Mouse (Mus musculus): Measurements from ENCODE around the gene Atad2b.
A peak's percentile ranks its signal among the peaks of the same experiment; 100 is the strongest.
"Not testable (repeated sequence)": the region's sequence is repeated elsewhere in the genome, so short reads cannot be mapped to it uniquely, and the experiment has no call there.

Gene Atad2b

DNA sequence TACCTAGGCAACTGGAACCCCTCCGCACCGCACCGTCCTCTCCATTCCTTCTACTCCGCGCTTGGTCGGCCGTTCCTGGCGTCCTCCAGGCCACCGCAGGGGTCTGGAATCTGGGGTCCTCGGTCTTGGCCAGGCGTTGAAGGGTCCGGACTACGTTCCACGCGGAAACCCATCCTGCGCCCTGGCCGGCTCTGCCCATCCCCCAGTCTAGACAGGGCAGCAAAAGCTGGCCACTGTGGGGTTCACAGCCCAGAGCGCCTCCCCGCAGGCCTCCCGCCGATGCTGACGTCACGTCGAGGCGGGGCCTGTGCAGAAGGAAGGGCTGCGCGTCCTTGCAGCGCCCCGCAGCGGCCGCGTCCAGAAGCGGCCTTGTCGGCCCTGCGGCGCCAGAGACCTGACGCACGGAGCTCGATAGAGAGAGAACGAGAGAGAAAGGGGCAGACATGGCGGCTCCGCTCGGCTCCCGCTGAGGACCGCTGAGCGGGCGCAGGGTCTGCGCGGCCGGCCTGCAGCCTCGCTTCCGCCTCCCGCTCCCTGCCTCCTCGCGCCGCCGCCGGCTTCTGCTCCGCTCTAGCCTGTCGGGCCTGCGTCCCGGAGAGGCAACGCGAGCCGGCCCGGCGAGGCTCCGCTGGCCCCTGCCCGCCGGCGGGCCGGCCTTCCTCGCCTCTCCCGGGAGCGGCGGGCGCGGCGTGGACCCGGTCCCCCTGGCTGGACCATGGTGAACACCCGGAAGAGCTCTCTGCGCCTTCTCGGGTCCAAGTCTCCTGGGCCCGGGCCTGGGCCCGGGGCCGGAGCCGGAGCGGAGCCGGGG, at the start of gene Atad2b:
Gene Atad2b, plus strand, starts transcription at position 360 of the 811 bp plus-strand sequence.
- DNase-seq: peak; percentile 95 to 99

DNA sequence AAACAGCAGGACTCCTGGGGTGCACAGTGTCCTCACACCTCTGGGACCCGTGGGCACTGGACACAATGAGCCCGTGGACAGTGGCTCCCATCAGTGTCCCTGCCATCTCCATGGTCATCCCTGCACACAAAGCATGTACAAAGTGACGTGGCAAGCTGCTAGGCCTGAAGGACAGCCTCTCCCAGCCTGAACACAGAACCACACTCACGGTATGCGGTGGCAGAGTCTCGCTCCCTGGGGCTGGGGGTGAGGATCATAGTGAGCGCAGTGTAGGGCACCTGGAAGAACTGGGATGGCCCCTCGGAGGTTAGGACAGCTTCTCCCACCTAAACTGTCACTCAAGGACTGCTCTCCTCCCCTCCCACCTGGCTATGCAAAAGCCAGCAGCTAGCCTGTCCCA, 48.2 kb upstream of the Atad2b start:
- DNase-seq: no peak

DNA sequence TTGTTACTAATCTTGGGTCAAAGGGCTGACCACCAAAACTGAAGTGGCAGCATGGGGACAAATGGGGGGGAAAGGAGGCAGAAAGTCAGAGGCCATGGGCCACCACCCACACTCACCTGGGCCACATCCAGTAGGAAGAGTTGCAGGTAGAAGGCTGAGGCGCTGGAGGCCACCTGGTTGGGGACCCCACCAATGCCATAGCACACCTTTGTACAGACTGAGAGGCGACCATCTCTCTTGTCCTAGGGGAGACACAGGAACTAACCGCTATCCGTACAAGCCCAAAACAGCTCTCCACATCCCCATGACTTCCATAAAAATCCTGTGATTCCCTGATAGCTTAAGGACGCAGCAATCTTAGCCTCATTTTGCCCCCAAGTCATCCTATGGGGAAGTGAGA, 45.9 kb upstream of the Atad2b start:
- no peak for DNase-seq

DNA sequence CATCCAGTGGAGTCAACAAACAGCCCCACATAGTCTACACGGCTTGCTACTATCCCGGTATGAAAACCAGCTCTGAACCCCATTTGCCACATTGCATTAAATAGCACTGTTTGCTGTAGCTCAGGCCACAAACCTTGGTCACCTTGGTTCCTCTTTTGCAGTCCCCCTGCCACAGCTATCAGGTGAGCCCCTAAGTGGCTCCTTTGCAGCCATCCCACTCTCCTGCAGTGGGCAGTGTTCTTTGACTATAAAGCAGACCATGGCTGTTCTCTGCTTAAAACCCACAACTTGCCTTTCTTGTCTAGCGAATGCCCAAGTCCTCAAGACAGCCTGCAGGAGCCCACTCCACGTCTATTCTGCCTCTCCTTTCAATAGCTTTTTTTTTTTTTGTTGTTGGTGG, 44.9 kb upstream of the Atad2b start:
- no peak for DNase-seq

DNA sequence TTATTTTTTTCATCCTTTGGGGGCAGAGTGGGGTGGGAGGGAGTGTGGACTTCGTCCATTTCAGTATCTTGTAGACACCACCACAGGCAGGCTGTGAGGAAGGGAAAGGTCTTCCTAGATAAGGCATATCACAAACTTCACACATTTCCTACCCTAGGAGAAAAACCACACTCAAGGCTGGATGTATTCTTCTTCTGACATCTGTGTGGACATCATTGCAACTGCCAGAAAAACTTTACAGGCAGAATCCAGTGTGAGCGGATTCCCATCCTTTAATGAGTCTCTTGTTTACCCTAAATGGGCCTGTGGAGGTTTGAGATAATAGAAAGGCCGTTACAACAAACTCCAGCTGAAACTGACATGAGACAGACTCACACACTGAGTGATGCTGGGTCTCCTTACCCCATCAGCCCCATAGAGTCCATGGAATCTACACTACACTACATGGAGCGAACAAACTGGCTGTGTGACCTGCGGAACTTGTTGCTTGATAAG, 44.1 kb upstream of the Atad2b start:
- DNase-seq: no peak

DNA sequence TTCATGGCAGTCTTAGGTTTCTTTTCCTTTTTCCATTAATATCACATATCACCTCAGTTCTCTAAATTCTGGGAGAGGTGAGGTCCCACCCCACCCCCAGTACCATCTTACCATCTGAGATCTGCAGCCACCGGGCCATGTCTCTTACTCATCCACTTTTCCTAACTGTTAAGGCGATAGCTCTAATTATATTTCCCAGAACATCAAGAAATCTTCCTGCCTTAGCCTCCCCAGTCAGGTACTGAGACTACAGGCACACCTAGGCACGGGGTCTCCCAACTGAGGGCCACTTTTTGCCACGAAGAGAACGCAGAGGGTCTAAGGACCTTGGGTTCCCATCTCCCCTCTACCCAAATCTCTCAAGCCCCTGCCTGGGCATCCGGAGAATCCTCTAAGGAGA, 43.6 kb upstream of the Atad2b start:
- no peak for DNase-seq

DNA sequence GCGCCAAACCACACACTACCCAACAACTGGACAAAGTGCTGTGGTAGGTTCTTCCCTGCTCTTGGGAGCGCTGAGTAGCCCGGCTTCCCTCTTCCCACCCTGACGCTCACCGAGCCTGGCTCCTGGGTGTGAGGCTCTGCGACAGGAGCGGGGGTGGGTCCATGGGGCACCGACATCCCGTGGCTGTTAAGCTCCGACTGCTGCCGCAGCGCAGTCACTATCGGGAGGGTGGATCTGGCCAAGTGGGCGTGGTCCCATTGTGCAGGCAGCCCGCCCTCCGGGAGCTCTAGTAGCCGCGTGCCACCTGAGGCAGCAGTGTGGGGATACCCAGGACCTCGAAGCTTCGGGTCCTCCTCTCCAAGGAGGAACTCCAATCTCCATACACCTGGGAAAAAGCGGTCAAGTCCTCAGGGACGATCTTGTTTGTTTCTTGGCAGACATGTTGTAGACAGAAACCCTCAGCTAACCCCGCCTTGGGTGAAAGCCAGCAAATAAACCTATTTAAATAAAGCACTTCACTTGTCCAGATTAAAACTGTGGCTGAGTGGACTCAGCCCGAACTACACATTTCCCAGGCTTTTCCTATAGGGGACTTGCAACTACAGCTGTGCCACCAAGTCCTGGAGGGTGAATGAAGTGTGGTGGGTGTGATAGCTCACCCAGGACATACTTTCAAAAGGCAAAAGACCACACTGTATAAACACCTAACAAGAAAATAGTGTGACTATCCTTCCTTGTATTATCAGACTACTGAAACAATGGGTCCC, 42.8 kb upstream of the Atad2b start, which contains the start of gene Mfsd2b:
Gene Mfsd2b, minus strand, starts transcription at position 199 of the 767 bp plus-strand sequence.
- peak; percentile 83 to 89 for DNase-seq

DNA sequence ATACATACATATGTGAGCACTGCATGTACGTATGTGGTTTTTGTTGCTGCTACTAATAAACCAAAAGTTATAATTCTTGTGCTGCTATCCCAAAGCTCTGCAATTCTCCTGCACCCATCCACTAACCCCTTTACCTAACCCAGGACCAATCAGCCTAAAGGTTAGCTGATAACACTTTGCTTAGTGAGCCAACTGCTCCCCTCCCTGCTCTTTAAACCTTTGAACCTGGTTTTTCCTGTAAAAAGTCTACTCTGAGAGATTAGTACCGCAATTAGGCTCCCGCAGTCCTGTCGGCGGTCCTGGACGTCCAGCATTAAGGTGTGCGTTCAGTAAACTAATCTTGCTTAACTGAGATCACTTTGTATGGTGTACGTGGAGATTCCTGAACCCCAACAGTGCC, 41.5 kb upstream of the Atad2b start:
- DNase-seq: no peak

DNA sequence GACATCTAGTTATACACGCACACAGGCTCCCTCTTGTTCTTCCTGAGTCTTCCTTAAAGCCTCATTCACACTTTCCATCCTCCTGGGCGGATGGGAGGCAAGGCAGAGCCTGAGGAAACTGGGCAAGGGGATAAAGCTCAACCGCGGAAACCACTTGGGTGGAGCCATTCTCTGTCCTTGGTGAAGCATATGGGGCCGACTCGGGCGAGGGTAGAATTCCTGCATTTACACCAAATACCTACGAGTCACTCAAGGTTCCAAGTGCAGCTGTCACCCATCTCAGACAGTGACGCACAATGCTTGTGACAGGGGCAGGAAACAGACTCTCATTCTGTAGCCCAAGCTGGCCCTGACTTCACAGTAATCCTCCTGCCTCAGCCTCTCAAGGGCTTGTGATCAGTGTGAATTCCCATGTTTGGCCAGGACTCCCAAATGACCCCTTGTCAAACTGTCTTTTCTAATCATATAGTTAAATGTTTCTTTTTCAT, 38.8 kb upstream of the Atad2b start:
- no peak for DNase-seq

DNA sequence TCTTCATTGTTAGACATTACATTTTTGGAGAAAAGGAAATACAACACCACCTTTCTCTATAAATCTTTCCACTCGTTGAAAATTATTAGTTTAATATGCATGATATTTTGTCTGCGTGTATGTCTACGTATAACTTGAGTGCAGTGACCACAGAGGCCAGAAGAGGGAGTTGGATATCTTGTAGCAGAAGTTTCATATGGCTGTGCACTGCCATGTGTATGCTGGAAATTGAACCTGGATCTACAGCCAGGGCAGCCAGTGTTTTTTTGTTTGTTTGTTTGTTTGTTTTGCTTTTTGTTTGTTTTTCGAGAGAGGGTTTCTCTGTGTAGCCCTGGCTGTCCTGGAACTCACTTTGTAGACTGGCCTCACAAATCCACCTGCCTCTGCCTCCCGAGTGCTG, 38.1 kb upstream of the Atad2b start:
- DNase-seq: peak; percentile 27 to 69

DNA sequence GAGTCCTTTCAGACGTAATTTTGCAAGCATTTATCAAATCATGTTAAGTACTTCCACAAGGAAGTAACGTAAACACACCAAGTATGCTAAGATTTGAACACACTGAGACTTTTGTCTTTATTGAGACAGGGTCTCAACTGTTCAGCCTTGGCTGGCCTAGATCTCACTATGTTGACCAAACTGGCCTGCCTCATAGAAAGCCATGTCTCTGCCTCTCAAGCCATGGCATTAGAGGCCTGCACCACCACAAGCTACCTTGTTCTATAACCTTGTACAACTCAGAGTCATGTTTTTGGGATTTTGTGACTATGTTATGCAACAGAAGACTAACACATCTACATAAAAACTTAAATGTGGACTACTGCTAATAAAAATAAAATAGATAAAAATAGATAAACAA, 35.1 kb upstream of the Atad2b start:
- no peak for DNase-seq

DNA sequence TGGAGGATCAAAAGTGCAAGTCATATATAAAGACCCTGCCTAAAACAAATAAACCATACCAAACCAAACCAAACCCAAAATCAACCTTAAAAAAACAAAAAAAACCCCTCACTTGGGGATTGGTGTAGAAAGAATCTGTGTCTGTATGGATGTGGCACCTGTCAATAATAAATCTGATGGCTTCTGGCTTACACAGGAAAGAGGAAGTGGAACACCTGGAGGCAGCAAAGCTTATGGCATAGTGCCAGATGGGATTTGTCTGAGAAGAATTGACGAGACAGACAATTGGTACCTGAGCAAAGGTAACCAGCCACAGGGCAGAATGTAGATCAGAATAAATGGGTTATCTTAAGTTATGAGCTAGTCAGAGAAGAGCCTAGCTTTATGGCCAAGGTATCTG, 32.1 kb upstream of the Atad2b start:
- no peak for DNase-seq

DNA sequence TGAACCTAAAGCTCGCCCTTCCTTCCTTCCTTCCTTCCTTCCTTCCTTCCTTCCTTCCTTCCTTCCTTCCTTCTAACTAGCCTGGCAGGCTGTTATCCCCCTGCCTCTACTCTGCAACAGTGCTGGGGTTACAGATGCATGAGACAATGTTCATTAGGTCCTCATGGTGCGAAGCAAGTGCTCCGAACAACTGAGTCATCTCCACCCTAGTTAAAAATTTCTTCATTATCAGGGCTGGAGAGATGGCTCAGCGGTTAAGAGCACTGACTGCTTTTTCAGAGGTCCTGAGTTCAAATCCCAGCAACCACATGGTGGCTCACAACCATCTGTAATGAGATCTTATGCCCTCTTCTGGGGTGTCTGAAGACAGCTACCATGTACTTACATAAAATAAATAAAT, 30.6 kb upstream of the Atad2b start:
- DNase-seq: not testable (repeated sequence)

DNA sequence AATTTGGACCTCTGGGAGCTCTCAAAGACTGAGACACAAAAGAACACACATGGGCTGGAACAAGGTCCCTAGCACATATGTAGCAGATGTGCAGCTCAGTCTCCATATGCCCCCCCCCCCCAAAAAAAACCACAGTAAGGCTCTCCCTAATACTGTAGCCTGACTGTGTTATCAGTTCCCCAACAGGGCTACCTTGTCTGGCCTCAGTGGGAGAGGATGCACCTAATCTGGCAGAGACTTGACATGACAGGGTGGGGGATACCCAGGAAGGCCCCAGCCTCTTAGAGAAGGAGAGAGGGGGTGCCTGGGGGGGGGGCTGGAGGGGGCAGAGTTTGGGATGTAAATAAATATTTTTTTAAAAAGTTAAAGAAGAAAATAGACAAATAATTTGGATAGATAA, 28.4 kb upstream of the Atad2b start:
- DNase-seq: no peak

DNA sequence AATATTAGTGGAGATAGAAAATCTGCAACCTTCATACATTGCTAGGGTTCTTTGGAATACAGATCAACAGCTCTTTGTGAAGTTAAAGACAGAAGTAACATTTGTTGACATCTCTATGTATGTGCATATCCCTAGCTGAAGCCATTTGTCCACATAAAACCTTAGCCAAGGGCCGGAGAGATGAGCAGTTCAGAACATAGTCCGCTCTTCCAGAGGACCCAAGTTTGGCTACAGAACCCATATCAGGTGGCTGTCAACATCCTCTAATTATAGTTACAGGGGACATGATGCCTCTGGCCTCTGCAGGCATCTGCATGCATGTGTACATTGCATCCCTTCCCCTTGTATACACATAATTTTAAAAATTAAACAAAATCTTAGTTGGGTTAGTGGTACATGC, 27.9 kb upstream of the Atad2b start:
- no peak for DNase-seq

DNA sequence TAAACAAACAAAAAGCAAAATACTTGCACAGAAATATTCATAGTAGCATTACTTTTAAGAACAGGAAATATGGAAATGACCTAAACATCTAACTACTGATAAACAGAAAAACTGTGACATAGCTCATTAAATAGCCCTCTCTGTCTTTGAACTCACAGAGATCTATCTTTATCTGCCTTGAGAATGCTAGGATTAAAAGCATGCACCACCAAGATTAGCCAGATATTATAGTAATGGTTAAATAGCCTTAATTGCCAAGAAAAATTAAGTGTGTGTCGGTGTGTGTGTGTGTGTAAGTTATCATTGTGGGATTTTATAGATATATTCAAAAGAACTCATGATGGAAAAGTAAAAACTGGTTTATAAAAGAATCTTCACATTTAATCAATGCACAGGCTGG, 27.3 kb upstream of the Atad2b start:
- DNase-seq: no peak

DNA sequence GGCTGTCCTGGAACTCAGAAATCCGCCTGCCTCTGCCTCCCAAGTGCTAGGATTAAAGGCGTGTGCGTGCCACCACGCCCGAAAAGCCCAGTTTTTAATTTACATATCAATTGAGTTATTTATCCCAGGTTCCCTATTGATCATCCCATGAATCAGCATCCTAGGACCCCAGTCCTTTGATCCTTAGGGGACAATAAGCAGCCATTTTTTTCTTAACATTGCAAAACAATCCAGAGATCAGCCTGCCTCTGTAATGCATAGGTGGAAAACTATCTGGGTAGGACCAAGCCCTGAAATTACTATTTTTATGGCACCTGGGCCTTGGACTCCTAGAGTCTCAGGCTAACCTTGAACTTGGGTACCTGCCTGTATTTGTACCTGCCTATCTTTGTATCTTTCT, 19.1 kb upstream of the Atad2b start:
- DNase-seq: no peak

DNA sequence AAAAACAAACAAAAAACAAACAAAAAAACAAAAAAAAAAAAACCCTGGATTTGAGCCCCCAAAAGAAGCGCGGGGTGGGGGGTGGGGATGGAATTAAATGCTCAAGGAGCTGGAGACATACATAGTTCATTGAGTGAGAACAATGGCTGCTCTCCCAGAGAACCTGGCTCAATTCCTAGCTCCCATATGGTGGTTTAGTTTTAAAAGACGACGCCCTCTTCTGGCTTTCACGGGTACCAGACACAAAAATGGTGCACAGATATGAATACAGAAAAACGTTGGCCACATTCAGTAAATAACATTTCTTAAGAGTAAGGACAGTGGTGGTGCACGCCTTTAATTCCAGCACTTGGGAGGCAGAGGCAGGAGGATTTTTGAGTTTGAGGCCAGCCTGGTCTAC, 11.2 kb upstream of the Atad2b start:
- no peak for DNase-seq

DNA sequence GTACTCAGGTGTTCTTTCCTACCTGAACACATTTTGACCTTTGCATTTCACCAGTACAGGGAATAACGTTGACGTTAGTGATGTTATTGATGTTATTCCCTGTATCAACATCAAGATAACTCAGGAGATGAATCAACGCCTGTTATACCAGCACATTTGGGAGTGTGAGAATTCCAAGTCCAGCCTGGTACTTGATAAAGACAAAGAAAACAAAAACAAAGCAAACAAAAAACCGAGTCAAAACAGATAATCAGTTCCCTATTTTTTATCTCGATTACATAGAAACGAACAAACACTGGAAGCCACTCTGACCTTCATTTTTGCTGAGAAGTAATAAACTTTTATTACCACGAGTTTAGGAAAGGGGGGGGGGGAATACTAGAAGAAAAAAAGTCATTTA, 10.7 kb upstream of the Atad2b start:
- no peak for DNase-seq

DNA sequence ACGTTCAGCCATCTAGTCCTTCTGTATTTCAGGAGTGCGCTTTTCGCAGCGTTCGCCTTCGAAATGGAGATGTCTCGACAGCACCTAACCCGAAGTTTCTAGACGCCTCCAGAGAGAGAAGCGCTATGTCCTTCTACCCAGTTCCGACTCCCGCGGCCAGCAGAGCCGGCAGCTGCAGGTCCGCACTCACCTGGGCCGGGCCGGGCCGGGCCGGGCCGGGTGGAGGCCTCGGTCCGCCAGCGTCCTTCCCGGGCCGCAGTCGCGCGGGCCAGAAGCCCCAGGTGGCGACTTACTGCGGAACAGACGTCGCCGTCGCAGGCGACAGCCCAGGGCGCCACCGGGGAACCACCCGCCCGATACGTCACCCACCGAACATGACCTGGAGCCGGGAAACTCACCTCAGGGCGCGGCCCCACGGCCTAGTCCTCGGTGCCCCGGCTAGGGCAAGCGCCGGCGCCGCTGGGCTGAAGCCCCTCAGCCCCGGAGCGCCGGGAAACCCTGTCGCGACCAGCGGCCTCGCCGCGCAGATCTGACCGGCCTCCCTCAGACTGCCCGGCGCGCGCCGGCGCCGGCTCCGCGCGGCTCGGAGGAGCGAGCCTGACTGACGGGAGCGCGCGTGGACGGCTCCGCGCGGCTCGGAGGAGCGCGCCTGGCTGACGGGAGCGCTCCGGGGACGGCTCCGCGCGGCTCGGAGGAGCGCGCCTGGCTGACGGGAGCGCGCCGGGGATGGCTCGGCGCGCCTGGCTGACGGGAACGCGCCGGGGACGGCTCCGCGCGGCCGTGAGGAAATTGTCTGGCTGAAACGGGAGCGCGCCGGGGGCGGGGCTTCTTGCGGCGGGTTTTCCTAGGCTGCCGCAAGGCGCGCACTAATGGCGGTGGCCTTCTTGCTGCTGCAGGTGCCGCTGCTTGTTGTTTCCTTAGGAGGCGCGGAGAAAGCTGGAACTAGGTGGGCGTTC, 9.9 kb upstream of the Atad2b start, which contains the start of gene Ubxn2a:
Gene Ubxn2a, minus strand, starts transcription at position 755 of the 956 bp plus-strand sequence.
- peak; percentile 96 to 99 for DNase-seq

DNA sequence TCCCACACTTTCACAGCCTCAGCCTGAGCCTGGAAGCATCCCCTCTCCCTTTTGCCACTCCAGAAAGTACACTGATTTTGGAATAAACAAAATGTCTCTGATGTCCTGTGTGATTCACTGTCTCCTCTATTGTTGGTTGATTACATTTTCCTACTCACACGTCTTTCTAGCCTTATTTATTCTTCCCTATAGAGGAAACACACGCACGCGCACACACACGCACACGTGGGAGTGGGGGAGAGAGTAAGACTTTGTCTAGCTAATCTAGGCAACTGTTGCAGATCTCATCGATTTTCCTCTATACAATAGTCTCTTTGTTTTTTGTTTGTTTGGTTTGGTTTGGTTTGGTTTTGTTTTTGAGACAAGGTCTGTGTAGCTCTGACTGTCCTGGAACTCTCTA, 8.8 kb upstream of the Atad2b start:
- no peak for DNase-seq

DNA sequence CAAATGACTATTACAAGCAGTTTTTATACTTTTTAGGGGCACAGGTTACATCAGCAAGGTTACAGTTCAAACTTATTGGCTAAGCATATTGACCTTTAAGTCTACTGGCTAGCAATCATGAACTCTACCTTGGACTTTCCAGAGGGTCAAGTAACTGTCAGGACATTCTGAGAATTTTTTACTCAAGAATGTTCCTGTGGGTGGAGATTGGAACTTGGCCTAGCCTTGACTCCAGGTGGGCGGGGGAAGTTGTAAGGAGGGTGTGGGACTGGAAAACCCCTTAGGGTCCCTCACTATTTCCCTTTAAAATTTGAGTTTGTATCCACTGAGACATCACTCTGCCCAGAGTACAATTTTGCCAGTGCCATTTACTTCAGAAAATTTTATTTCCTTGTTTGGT, 6.7 kb upstream of the Atad2b start:
- DNase-seq: peak; percentile 42 to 54

DNA sequence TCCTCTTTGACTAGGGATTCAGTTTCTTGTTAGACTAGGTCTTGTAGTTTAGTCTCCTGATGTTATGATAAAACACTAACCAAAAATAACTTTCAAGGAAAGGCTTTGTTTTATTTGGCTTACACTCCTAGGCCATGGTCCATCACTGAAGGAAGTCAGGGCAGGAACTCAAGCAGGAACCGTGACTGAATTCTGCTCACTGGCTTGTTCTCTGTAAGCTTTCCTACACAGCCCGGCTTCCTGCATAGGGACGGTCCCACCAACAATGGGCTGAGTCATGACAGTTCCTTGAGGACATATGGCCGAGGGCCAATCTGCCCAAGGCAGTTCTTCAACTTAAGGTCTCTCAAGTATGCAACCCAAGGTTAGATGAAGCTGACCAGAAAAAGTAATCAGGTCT, 5.4 kb upstream of the Atad2b start:
- DNase-seq: peak; percentile 59 to 63

All from kidney, postnatal 36 days (tissue).